Mouse (Mus musculus) kidney, embryonic 14.5 days (tissue): ENCODE results near the gene Npr1. TPM values are rescaled to one million over a fixed set of nuclear protein-coding genes. Genes with fewer than 3 reads are reported as not detected.

ENCODE experiments used
- ATAC-seq: fragments of 200-750 bp; cut with Nextera tagmentation; 2 replicates; pipeline ENCODE4 v1.8.0; 2017; ENCODE audit warnings: moderate number of reproducible peaks, mild to moderate bottlenecking, moderate TSS enrichment, moderate library complexity; ENCODE audit not compliant: low FRiP score, low TSS enrichment
- H3K27ac ChIP-seq: fragments of 300-500 bp; sonication (generic); 2 replicates; pipeline ENCODE4 v1.5.1; 2014; ENCODE audit warnings: low read depth, mild to moderate bottlenecking, low read length, moderate library complexity, mixed read lengths
- H3K27me3 ChIP-seq: fragments of 300-500 bp; sonication (generic); 2 replicates; pipeline ENCODE4 v1.6.1; 2014; ENCODE audit warnings: mild to moderate bottlenecking, low read length; ENCODE audit not compliant: control insufficient read depth, insufficient read depth
- H3K36me3 ChIP-seq: fragments of 300-500 bp; sonication (generic); 2 replicates; pipeline ENCODE4 v1.6.1; 2014; ENCODE audit warnings: low read length, mixed read lengths; ENCODE audit not compliant: control insufficient read depth, insufficient read depth
- H3K4me1 ChIP-seq: fragments of 300-500 bp; sonication (generic); 2 replicates; pipeline ENCODE4 v1.6.1; 2014; ENCODE audit warnings: low read length, mixed read lengths; ENCODE audit not compliant: control insufficient read depth, insufficient read depth
- H3K4me2 ChIP-seq: fragments of 300-500 bp; sonication (generic); replicated peaks from 2 replicates; pipeline ENCODE4 v1.6.1; 2014; ENCODE audit warnings: low read depth, mild to moderate bottlenecking, low read length
- H3K4me3 ChIP-seq: fragments of 300-500 bp; sonication (generic); 2 replicates; pipeline ENCODE4 v1.5.1; 2014; ENCODE audit warnings: mild to moderate bottlenecking, low read length
- H3K9ac ChIP-seq: fragments of 300-500 bp; sonication (generic); 2 replicates; pipeline ENCODE4 v1.6.1; 2014; ENCODE audit warnings: low read depth, mild to moderate bottlenecking, low read length, moderate library complexity
- H3K9me3 ChIP-seq: fragments of 300-500 bp; sonication (generic); 2 replicates; pipeline ENCODE4 v1.6.1; 2016; ENCODE audit warnings: low read length; ENCODE audit not compliant: control insufficient read depth
- WGBS: fragments of 180-500 bp; shearing (Covaris S2); extraction: QIAGEN DNeasy Blood & Tissue Kit; methylation state at CpG from one replicate; pipeline ENCODE4 v1.1.7; 2014; 5-methylcytosine and 5-hydroxymethylcytosine counted together
- polyA plus RNA-seq: library from polyadenylated mRNA; unstranded; fragments of >200 nt; fragmentation: Nextera tagmentation; extraction: Ambion mirVana; gene quantifications from 2 replicates; pipeline ENCODE4 v1.2.1, GENCODE M21; 2014

Npr1 gene
- polyA plus RNA-seq, 1 experiment from 2014 or later, result 12.3 TPM

GRCm38 (mm10) chr3:90490696-90491256 is 25.1 kb upstream of the Npr1 start, which contains the start of gene Snapin:
Snapin (minus strand) TSS chr3:90491033.
- Histone ChIP-seq H3K9me3 (no peaks in the 10 kb centered on the region), H3K4me3 (peak within 1 kb of the TSS; percentile 77), H3K4me1 (peaks cover 6% of the 10 kb centered on the region), H3K36me3 (peaks cover 40% of the 10 kb centered on the region), H3K9ac (peak within 1 kb of the TSS; percentile 77), H3K27me3 (no peaks in the 10 kb centered on the region), H3K27ac (peak within 1 kb of the TSS; percentile 67), H3K4me2 (peak within 1 kb of the TSS; percentile 61)
- peak; percentile 99 for ATAC-seq
- WGBS, result under 1% methylated on average over 37 of the region's 37 CpGs

- Histone ChIP-seq H3K27me3 (no peaks in the 10 kb centered on the region), H3K4me1 (peaks cover 6% of the 10 kb centered on the region), H3K9me3 (no peaks in the 10 kb centered on the region), H3K4me2 (no peak overlapping the region), H3K4me3 (no peak overlapping the region), H3K9ac (no peak overlapping the region), H3K27ac (no peak overlapping the region), H3K36me3 (peaks cover 56% of the 10 kb centered on the region)
- WGBS, result 85% methylated on average over 6 of the region's 6 CpGs
- no peak for ATAC-seq
Observed at GRCm38 (mm10) chr3:90488576-90488975, 22.9 kb upstream of the Npr1 start.

GRCm38 (mm10) chr3:90486998-90487397 is 21.3 kb upstream of the Npr1 start:
- ATAC-seq, result no peak
- WGBS, result 48% methylated on average over 5 of the region's 5 CpGs
- peaks cover 6% of the 10 kb centered on the region for H3K4me1 ChIP-seq
- no peaks in the 10 kb centered on the region for H3K27me3 ChIP-seq
- H3K4me2 ChIP-seq, result no peak overlapping the region
- H3K4me3 ChIP-seq, result no peak overlapping the region
- no peak overlapping the region for H3K27ac ChIP-seq
- no peak overlapping the region for H3K9ac ChIP-seq
- peaks cover 72% of the 10 kb centered on the region for H3K36me3 ChIP-seq
- H3K9me3 ChIP-seq, result no peaks in the 10 kb centered on the region

- under 1% methylated on average over 45 of the region's 45 CpGs for WGBS
- ATAC-seq, result peak; percentile 99
- peak within 1 kb of the TSS; percentile 94 for H3K27ac ChIP-seq
- H3K36me3 ChIP-seq, result peaks cover 31% of the 10 kb centered on the region
- peaks cover 10% of the 10 kb centered on the region for H3K4me1 ChIP-seq
- peak within 1 kb of the TSS; percentile 94 for H3K4me3 ChIP-seq
- no peaks in the 10 kb centered on the region for H3K27me3 ChIP-seq
- peak within 1 kb of the TSS; percentile 81 for H3K4me2 ChIP-seq
- peak within 1 kb of the TSS; percentile 92 for H3K9ac ChIP-seq
- H3K9me3 ChIP-seq, result no peaks in the 10 kb centered on the region
Observed at GRCm38 (mm10) chr3:90475831-90476611, 10.4 kb upstream of the Npr1 start, which contains the start of gene Ilf2. Ilf2 (plus strand) TSS chr3:90476126.

GRCm38 (mm10) chr3:90475151-90475830 is 9.6 kb upstream of the Npr1 start:
- no peak overlapping the region for H3K27ac ChIP-seq

GRCm38 (mm10) chr3:90472213-90472612 is 6.5 kb upstream of the Npr1 start:
- Histone ChIP-seq H3K9ac (no peak overlapping the region), H3K4me2 (no peak overlapping the region), H3K27me3 (no peaks in the 10 kb centered on the region), H3K27ac (no peak overlapping the region), H3K4me3 (no peak overlapping the region), H3K9me3 (no peaks in the 10 kb centered on the region), H3K36me3 (no peaks in the 10 kb centered on the region; the same call in 1 of the 2 replicates), H3K4me1 (peaks cover 5% of the 10 kb centered on the region)
- WGBS, result 27% methylated on average over 3 of the region's 3 CpGs
- ATAC-seq, result no peak

More at GRCm38 (mm10) chr3:90475151-90475830, 9.6 kb upstream of the Npr1 start:
- WGBS, result 40% methylated on average over 15 of the region's 16 CpGs
- Histone ChIP-seq H3K9me3 (no peaks in the 10 kb centered on the region), H3K27me3 (no peaks in the 10 kb centered on the region), H3K4me3 (peak overlapping the region; percentile 30; the same call in 1 of the 2 replicates), H3K36me3 (peaks cover 24% of the 10 kb centered on the region), H3K4me1 (peaks cover 10% of the 10 kb centered on the region), H3K4me2 (peak overlapping the region; percentile 40), H3K9ac (no peak overlapping the region)
- ATAC-seq, result no peak

- H3K9ac ChIP-seq, result no peak overlapping the region
- no peak for ATAC-seq
- H3K36me3 ChIP-seq, result no peaks in the 10 kb centered on the region
- peaks cover 21% of the 10 kb centered on the region; the same call in 1 of the 2 replicates for H3K27me3 ChIP-seq
- no peak overlapping the region for H3K4me3 ChIP-seq
- no peak overlapping the region for H3K4me2 ChIP-seq
- 93% methylated on average over 10 of the region's 10 CpGs for WGBS
- H3K4me1 ChIP-seq, result no peaks in the 10 kb centered on the region
- no peak overlapping the region for H3K27ac ChIP-seq
- H3K9me3 ChIP-seq, result no peaks in the 10 kb centered on the region
Observed at GRCm38 (mm10) chr3:90467618-90468300, 2.1 kb upstream of the Npr1 start.

GRCm38 (mm10) chr3:90466311-90466766 is 673 bp upstream of the Npr1 start:
- Histone ChIP-seq H3K4me1 (no peaks in the 10 kb centered on the region), H3K4me3 (peak overlapping the region; percentile 55), H3K27me3 (peaks cover 31% of the 10 kb centered on the region), H3K27ac (no peak overlapping the region), H3K4me2 (peak overlapping the region; percentile 75), H3K9ac (peak overlapping the region; percentile 70; the same call in 1 of the 2 replicates), H3K36me3 (no peaks in the 10 kb centered on the region), H3K9me3 (no peaks in the 10 kb centered on the region)
- peak; percentile 62 for ATAC-seq
- under 1% methylated on average over 15 of the region's 15 CpGs for WGBS
